Mouse (Mus musculus) c-Kit-positive CD71-positive TER-119-positive erythroid progenitor cells, embryonic 14.5 days (primary cell): Measurements from ENCODE around the gene Lamtor5.
"Not testable (repeated sequence)": the region's sequence is repeated elsewhere in the genome, so short reads cannot be mapped to it uniquely, and the experiment has no call there.

Source experiments
- DNase-seq: peaks from one replicate; pipeline ENCODE4 v3.0.0-alpha.2; 2013; ENCODE audit warnings: low spot score

Lamtor5 gene

DNA sequence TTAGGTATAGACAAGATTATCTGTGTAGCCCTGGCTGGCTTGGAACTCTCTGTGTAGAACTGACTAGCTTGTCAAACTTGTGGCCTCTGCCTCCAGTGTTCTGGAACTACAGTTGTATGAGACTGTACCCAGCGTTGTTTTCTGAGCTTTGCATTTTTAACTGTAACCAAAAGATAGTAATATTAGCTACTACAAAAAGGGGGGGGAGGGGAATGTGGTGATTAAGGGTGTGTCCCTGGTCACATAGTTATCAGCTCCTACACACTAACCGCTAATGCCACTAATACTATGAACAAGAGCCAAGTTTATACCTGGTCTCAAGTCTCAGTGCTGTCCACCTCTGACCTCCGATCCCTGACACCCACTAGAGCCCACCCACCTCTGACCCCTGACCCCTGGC, 6.2 kb upstream of the Lamtor5 start:
- DNase-seq, result no peak

GRCm38 (mm10) chr3:107273820-107274219, 4.8 kb upstream of the Lamtor5 start:
- peak; percentile 55 for DNase-seq

DNA sequence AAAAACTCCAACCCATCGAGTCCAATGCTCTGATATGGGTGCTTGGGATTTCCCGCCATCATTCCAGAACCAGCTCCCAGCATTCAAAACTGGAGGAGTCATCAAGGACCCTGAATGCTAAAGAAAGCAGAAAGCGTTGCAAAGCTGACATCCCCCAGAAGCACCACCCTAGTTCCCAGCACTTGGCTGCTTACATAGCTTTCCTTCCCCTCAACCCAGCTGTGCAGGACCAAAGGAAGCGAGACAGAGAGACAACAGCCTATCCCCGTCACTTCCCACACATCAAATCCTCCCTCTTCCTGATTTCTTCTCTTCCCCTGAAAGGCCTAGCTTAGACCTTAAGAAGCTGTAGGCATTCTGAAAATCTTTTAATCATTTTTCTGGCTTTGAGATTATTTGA, 3.3 kb upstream of the Lamtor5 start:
- DNase-seq, result no peak

GRCm38 (mm10) chr3:107275996-107276395, 2.7 kb upstream of the Lamtor5 start:
- no peak for DNase-seq

- DNase-seq, result no peak
Observed at GRCm38 (mm10) chr3:107276626-107277025, 2.0 kb upstream of the Lamtor5 start.

DNA sequence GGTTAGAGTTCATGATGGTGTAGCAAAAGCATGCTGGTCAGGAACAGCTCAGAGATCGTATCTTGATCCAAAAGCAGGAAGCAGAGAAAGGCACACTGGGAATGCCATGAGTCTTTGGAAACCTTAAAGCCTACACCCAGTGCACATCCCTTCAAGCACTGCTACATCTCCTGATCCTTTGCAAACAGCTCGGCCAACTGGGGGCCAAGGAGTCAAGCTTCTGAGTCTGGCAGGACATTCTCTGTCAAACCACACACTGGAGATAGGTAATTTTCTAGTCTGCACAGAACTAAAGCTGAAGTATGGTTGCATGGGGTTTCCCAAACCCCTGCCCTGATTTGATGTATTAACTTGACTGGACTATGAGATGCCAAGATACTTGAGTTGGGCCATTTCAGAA, 7.5 kb downstream of the Lamtor5 start:
- no peak for DNase-seq

DNA sequence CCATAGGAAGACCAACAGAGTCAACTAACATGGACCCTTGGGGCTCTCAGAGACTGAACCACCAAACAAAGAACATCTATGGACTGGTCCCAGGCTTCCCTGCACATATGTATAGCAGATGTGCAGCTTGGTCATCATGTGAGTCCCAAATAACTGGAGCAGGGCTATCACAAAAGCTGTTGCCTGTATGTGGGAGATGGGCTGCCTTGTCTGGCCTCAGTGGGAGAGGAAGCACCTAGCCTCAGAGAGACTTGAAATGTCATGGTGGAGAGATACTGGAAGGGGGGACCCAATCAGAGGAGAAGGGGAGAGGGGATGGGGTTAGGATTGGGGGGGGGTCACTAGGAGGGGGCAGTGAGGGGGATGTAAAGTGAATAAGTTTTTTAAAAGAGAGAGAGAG, 8.7 kb downstream of the Lamtor5 start:
- no peak for DNase-seq

- no peak for DNase-seq
Observed at GRCm38 (mm10) chr3:107290764-107291381, 12.2 kb downstream of the Lamtor5 start, which contains the start of gene Slc16a4. Slc16a4 (plus strand) TSS chr3:107291230.

DNA sequence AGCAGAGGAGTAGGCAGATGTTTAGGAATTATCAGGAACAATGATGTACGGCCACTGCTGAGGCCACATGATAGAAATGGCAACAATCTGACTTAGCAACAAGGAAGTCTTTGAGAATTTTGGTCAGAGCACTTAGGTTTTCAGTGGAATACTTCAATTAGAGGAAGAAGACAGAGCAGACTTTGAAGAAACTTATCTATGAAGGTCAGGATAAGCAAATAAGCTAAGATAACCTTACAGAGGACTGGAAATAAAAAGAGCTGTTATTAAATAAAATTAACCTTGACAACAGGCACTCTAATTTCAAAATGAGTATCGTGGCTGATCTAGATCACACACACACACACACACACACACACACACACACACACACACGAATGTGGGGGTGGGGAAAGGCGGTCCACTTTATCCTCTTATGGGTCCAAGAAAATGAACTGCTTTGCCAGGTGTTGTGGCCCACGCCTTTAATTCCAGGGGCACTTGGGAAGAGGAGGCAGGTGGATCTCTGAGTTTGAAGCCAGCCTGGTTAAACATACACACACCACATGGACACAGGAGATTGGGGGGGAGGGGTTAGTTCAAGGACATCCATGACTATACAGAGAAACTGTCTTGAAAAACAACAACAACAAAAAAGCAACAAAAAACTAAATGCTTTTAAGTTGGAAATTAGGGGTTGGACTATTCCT, 17.2 kb downstream of the Lamtor5 start:
- DNase-seq, result no peak

- not testable (repeated sequence) for DNase-seq
Observed at GRCm38 (mm10) chr3:107296917-107297316, 18.3 kb downstream of the Lamtor5 start.

DNA sequence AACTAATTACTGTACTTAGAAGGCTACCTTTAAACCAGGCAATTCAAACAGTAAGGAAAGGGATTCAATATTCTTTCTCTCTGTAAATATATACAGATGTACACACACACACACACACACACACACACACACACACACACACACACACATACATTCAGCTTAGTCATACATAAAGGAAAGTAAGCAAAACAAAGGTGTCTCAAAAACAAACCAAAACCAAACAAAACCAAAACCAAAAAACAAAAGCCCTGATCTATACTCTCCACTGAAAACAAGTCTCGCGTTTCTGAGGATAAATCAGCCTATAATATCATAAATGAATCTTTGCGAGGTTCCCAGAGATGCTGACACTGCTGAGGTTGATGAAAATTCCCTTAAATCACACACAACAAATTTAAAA, 38.7 kb downstream of the Lamtor5 start:
- no peak for DNase-seq

- no peak for DNase-seq
Observed at GRCm38 (mm10) chr3:107321141-107321540, 42.5 kb downstream of the Lamtor5 start.

- no peak for DNase-seq
Observed at GRCm38 (mm10) chr3:107321776-107322175, 43.1 kb downstream of the Lamtor5 start.

GRCm38 (mm10) chr3:107326442-107326841, 47.8 kb downstream of the Lamtor5 start:
- no peak for DNase-seq

DNA sequence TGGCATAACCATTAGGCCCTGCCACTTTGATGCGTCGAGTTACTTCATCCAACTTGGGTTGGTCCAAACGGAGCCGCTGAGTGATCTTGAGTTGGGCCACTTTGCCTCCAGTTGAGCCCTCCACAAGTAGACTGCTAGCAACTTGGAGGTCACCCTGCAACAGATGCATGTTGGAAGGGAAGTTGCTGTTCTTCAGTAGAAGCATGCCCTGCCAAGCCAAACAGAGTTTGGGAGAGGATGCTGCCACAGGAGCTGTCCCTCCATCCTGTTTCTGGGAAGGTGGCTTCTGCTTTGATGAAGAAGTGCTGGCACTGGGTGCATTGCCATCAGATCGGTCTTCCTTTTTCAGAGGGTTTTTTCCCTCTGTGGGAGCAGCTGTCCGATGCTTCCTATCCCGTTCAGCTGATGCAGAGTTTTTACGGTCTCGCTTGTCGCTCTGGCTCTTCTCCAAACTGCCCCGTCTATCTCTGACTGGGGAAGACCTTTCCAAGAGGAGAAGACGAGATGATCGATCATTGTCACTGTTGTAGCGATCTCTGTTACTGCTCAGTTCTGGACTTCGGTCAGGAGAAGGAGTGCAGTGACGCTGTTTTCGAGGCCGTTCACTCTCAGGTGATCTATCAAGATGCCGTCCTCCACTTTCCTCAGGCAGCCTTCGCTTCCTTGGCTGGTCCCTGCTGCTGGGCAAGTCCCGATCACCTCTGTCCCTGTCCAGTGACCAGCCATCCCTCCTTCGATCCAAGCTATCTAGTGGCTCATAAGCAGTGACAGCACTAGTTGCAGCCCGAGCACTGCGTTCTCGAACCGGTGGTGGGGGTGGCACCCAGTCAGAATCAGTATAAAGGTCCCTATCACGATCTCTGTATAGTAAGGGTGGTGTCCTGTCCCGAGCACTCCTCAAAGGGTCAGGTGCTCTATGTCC, 52.1 kb downstream of the Lamtor5 start:
- no peak for DNase-seq

GRCm38 (mm10) chr3:107331746-107332126, 53.1 kb downstream of the Lamtor5 start:
- peak; percentile 33 for DNase-seq

DNA sequence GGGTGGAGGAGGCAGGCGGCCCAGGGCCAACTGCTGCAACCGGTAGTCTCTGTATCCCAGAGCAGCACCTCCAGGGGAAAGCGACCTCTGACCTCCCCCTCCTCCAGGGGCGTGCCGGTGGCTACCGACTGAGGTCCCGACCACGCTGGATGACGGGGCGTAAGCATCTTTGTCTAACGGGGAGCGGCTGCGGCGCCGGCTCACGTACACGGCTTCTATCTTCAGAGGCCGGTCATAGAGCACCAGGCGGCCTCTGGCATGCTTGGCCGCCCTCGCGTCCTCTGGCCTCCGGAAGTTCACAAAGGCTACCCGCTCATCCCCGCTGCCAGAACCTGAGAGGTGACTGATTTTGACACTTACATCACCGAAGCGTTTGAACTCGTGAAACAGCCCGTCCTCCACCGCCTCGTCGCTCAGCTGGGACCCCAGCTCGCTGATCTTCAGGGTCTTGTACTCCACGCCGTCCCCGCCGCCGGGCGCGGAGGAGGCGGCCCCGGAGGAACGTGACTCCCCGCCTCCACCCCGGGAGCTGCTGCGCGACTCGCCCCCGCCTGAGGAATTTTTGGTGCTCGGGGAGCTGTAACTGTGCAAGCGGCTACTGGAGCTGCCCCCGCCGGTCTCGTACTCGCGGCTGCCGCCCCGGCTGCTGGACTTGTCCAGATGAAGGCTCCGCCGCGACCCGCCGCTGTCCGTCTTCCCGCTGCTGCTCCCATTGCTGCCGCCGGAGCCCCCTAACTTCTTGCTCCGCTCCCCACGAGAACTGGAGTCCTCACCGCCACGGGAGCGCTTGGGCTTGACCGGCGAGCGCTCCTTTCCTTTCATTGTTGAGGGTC, 53.7 kb downstream of the Lamtor5 start:
- DNase-seq, result peak; percentile 29

DNA sequence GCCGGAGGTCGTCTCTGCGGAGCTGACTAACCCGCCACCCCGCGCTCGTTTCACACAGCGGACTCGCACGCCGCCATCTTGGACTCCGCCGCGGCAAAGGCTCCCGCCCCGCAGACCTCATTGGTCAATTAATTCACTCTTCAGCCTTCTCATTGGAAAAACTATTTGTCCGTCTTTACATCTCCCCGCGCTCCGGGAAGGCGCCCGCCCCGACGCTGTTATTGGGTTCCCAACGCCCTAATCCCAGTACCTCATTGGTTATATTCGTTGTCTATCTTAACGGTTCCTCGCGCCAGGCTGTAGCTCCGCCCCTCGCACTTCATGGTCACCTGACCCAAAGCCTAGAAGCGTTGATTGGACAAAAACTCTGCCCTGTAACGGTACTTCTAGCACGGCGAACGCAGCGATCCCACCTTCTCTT, 54.3 kb downstream of the Lamtor5 start:
- DNase-seq, result peak; percentile 98
